Mouse (Mus musculus) ovary, postnatal 10 days (tissue): ENCODE measurements around the gene Hps5.
A peak's percentile ranks its signal among the peaks of the same experiment; 100 is the strongest.

Source experiments
- DNase-seq: peaks from one replicate; pipeline ENCODE4 v3.0.0; 2022; ENCODE audit warnings: low spot score

The Hps5 gene

GRCm38 (mm10) chr7:46734983-46735382 is 60.9 kb downstream of the Hps5 start:
- DNase-seq, result no peak

GRCm38 (mm10) chr7:46732458-46732857 is 63.4 kb downstream of the Hps5 start, which contains the start of gene Saa4:
Gene Saa4 (minus strand): TSS chr7:46732603.
- DNase-seq, result no peak

- no peak for DNase-seq
These were observed 68.3 kb downstream of the Hps5 start for GRCm38 (mm10) chr7:46727584-46727983.

- DNase-seq, result no peak
These were observed 71.5 kb downstream of the Hps5 start for GRCm38 (mm10) chr7:46724396-46724795.

- DNase-seq, result no peak
These were observed 72.0 kb downstream of the Hps5 start for GRCm38 (mm10) chr7:46723849-46724248.

- no peak for DNase-seq
These were observed 72.5 kb downstream of the Hps5 start for GRCm38 (mm10) chr7:46723354-46723753.

- no peak for DNase-seq
These were observed 75.4 kb downstream of the Hps5 start for GRCm38 (mm10) chr7:46720460-46720859.

GRCm38 (mm10) chr7:46719526-46719925 is 76.3 kb downstream of the Hps5 start:
- DNase-seq, result no peak

GRCm38 (mm10) chr7:46718591-46719270 is 77.1 kb downstream of the Hps5 start:
- no peak for DNase-seq

- no peak for DNase-seq
These were observed 79.0 kb downstream of the Hps5 start for GRCm38 (mm10) chr7:46716897-46717296.

- no peak for DNase-seq
These were observed 80.3 kb downstream of the Hps5 start, which contains the start of gene Saa3 for GRCm38 (mm10) chr7:46715600-46715999. Gene Saa3 (minus strand): TSS chr7:46715700.

- DNase-seq, result peak; percentile 13
These were observed 81.3 kb downstream of the Hps5 start for GRCm38 (mm10) chr7:46714518-46714917.

GRCm38 (mm10) chr7:46712250-46712649 is 83.6 kb downstream of the Hps5 start:
- DNase-seq, result no peak
